Comparison of ENCODE assay signal across 35 mouse cellular contexts in genomic region chr9:77848580-77848979, GRCm38 (mm10).
"Had no signal": no experiment of that assay in that cellular context is flagged by ENCODE, and none has a peak within 500 bp of the region (broad histone marks: within the 10 kb centered on the region; RNA-seq: fewer than 3 reads in every experiment).

No protein-coding gene starts in this region.

- H3K9ac ChIP-seq: heart, embryonic 12.5 days; heart, embryonic 13.5 days; heart, embryonic 15.5 days; hindbrain, embryonic 12.5 days; hindbrain, embryonic 13.5 days; hindbrain, embryonic 14.5 days; hindbrain, embryonic 15.5 days; intestine, embryonic 15.5 days; kidney, embryonic 15.5 days had no signal

- H3K36me3 ChIP-seq: heart, embryonic 10.5 days; heart, embryonic 12.5 days; heart, embryonic 13.5 days; heart, embryonic 15.5 days; hindbrain, embryonic 10.5 days; hindbrain, embryonic 12.5 days; hindbrain, embryonic 13.5 days; hindbrain, embryonic 15.5 days; intestine, embryonic 15.5 days; kidney, embryonic 15.5 days had no signal

- H3K9me3 ChIP-seq: heart, embryonic 10.5 days; heart, embryonic 12.5 days; heart, embryonic 13.5 days; heart, embryonic 15.5 days; hindbrain, embryonic 10.5 days; hindbrain, embryonic 12.5 days; hindbrain, embryonic 13.5 days; hindbrain, embryonic 15.5 days; intestine, embryonic 15.5 days; kidney, embryonic 15.5 days had no signal

- H3K27me3 ChIP-seq: heart, embryonic 12.5 days; heart, embryonic 13.5 days; heart, embryonic 15.5 days; hindbrain, embryonic 12.5 days; hindbrain, embryonic 13.5 days; hindbrain, embryonic 15.5 days; intestine, embryonic 15.5 days; kidney, embryonic 15.5 days had no signal

- H3K4me1 ChIP-seq: heart, embryonic 10.5 days; heart, embryonic 12.5 days; heart, embryonic 15.5 days; hindbrain, embryonic 10.5 days; hindbrain, embryonic 12.5 days; hindbrain, embryonic 13.5 days; hindbrain, embryonic 15.5 days; intestine, embryonic 15.5 days had no signal

- H3K4me3 ChIP-seq: heart, adult 2 months; heart, embryonic 10.5 days; heart, embryonic 12.5 days; heart, embryonic 13.5 days; heart, embryonic 15.5 days; hindbrain, embryonic 10.5 days; hindbrain, embryonic 12.5 days; hindbrain, embryonic 13.5 days; hindbrain, embryonic 15.5 days; intestine, embryonic 15.5 days; kidney, embryonic 15.5 days; layer of hippocampus, adult 2 months had no signal

- H3K27ac ChIP-seq: heart, adult 2 months; heart, embryonic 10.5 days; heart, embryonic 13.5 days; heart, embryonic 15.5 days; hindbrain, embryonic 10.5 days; hindbrain, embryonic 12.5 days; hindbrain, embryonic 13.5 days; hindbrain, embryonic 14.5 days; hindbrain, embryonic 15.5 days; hindbrain, postnatal 0 days; intestine, embryonic 15.5 days; kidney, embryonic 15.5 days; kidney, postnatal 0 days; layer of hippocampus, adult 2 months had no signal

- H3K4me2 ChIP-seq: heart, embryonic 11.5 days; heart, embryonic 12.5 days; heart, embryonic 13.5 days; heart, embryonic 15.5 days; hindbrain, embryonic 12.5 days; hindbrain, embryonic 13.5 days; hindbrain, embryonic 14.5 days; hindbrain, embryonic 15.5 days; intestine, embryonic 15.5 days; kidney, embryonic 15.5 days had no signal

- ATAC-seq: hindbrain, embryonic 16.5 days; hindbrain, postnatal 0 days; inflammation-experienced regulatory T-cells, adult 6 months; intestine, embryonic 15.5 days; intestine, embryonic 16.5 days; intestine, postnatal 0 days had no signal

- DNase-seq: heart, adult 18-20 months; heart, adult 2 months; heart, postnatal 10 days; heart, postnatal 14 days; heart, postnatal 36 days; heart, postnatal 4 days; kidney, adult 11 months; kidney, adult 18-20 months; kidney, adult 2 months; kidney, adult 8-10 months; kidney, adult 9 months; kidney, postnatal 10 days; kidney, postnatal 14 days; kidney, postnatal 25 days; kidney, postnatal 36 days; kidney, postnatal 4 days had no signal
